Mouse (Mus musculus): ENCODE measurements around the gene Slc44a2. TPM values are rescaled to one million over a fixed set of nuclear protein-coding genes. Genes with fewer than 3 reads are reported as not detected.

Slc44a2 gene
- polyA plus RNA-seq, 1 experiment, result 173 TPM

GRCm38 (mm10) chr9:21274336-21274735, 46.2 kb upstream of the Slc44a2 start:
- TF ChIP-seq MYOG (IDR thresholded peaks at IDR 0.05; ENCODE audit: control insufficient read depth in 1 of 3, insufficient read depth in 1 of 3, insufficient read length in 2 of 3, low read depth in 2 of 3) (no peak), POLR2A (IDR thresholded peaks at IDR 0.05; ENCODE audit: insufficient read length, low read depth) (no peak), USF1 (IDR thresholded peaks at IDR 0.05; ENCODE audit: low read depth) (no peak), MAX (IDR thresholded peaks at IDR 0.05; ENCODE audit: low read depth) (no peak), TCF12 (IDR thresholded peaks at IDR 0.05; ENCODE audit: insufficient read depth, poor library complexity, severe bottlenecking) (no peak), POLR2AphosphoS2 (IDR thresholded peaks at IDR 0.05; ENCODE audit: insufficient read length, low read depth) (no peak), TCF3 (IDR thresholded peaks at IDR 0.05; ENCODE audit: insufficient read length, low read depth) (no peak), E2F4 (IDR thresholded peaks at IDR 0.05; ENCODE audit: insufficient read depth) (no peak), REST (IDR thresholded peaks at IDR 0.05; ENCODE audit: insufficient read depth, insufficient read length) (no peak), CEBPB (IDR thresholded peaks at IDR 0.05; ENCODE audit: insufficient read depth, poor library complexity, severe bottlenecking) (no peak), MYOD1 (IDR thresholded peaks at IDR 0.05; ENCODE audit: control insufficient read depth in 1 of 3, insufficient read length in 2 of 3, low read depth in 2 of 3) (no peak), SRF (IDR thresholded peaks at IDR 0.05; ENCODE audit: control insufficient read depth, insufficient read length, low read depth) (no peak)
- Histone ChIP-seq H3K27me3 (ENCODE audit: control insufficient read depth, insufficient read depth, insufficient read length) (no peaks in the 10 kb centered on the region), H3K4me3 (no peak overlapping the region), H3K36me3 (ENCODE audit: control insufficient read depth, insufficient read depth) (peaks cover 27% of the 10 kb centered on the region), H3ac (ENCODE audit: control insufficient read depth, insufficient read length) (no peak overlapping the region), H3K79me2 (ENCODE audit: control insufficient read depth, insufficient read depth) (no peaks in the 10 kb centered on the region), H3K4me2 (ENCODE audit: low read depth) (no peak overlapping the region)

- Histone ChIP-seq H3K27me3 (ENCODE audit: control insufficient read depth, insufficient read depth, insufficient read length) (no peaks in the 10 kb centered on the region), H3K36me3 (ENCODE audit: control insufficient read depth, insufficient read depth) (peaks cover 34% of the 10 kb centered on the region), H3K4me2 (ENCODE audit: low read depth) (no peak overlapping the region), H3K4me3 (no peak overlapping the region), H3ac (ENCODE audit: control insufficient read depth, insufficient read length) (no peak overlapping the region), H3K79me2 (ENCODE audit: control insufficient read depth, insufficient read depth) (no peaks in the 10 kb centered on the region)
- no peak for TF ChIP-seq TCF12 (IDR thresholded peaks at IDR 0.05; ENCODE audit: insufficient read depth, poor library complexity, severe bottlenecking)
- TF ChIP-seq REST (IDR thresholded peaks at IDR 0.05; ENCODE audit: insufficient read depth, insufficient read length), result no peak
- TF ChIP-seq POLR2A (IDR thresholded peaks at IDR 0.05; ENCODE audit: insufficient read length, low read depth), result no peak
- no peak for TF ChIP-seq SRF (IDR thresholded peaks at IDR 0.05; ENCODE audit: control insufficient read depth, insufficient read length, low read depth)
- no peak for TF ChIP-seq TCF3 (IDR thresholded peaks at IDR 0.05; ENCODE audit: insufficient read length, low read depth)
- TF ChIP-seq POLR2AphosphoS2 (IDR thresholded peaks at IDR 0.05; ENCODE audit: insufficient read length, low read depth), result peak; percentile 71
Observed at GRCm38 (mm10) chr9:21275013-21275710, 45.3 kb upstream of the Slc44a2 start.

- H3K79me2 ChIP-seq (ENCODE audit: control insufficient read depth, insufficient read depth), result no peaks in the 10 kb centered on the region
- no peak overlapping the region for H3ac ChIP-seq (ENCODE audit: control insufficient read depth, insufficient read length)
- H3K4me2 ChIP-seq (ENCODE audit: low read depth), result no peak overlapping the region
- H3K4me3 ChIP-seq, result no peak overlapping the region
- TF ChIP-seq MAX (IDR thresholded peaks at IDR 0.05; ENCODE audit: low read depth) (no peak), TCF3 (IDR thresholded peaks at IDR 0.05; ENCODE audit: insufficient read length, low read depth) (no peak), E2F4 (IDR thresholded peaks at IDR 0.05; ENCODE audit: insufficient read depth) (no peak), MYOD1 (IDR thresholded peaks at IDR 0.05; ENCODE audit: control insufficient read depth in 1 of 3, insufficient read length in 2 of 3, low read depth in 2 of 3) (no peak), POLR2AphosphoS2 (IDR thresholded peaks at IDR 0.05; ENCODE audit: insufficient read length, low read depth) (no peak), SRF (IDR thresholded peaks at IDR 0.05; ENCODE audit: control insufficient read depth, insufficient read length, low read depth) (no peak), USF1 (IDR thresholded peaks at IDR 0.05; ENCODE audit: low read depth) (no peak), MYOG (IDR thresholded peaks at IDR 0.05; ENCODE audit: control insufficient read depth in 1 of 3, insufficient read depth in 1 of 3, insufficient read length in 2 of 3, low read depth in 2 of 3) (no peak), REST (IDR thresholded peaks at IDR 0.05; ENCODE audit: insufficient read depth, insufficient read length) (no peak)
- H3K27me3 ChIP-seq (ENCODE audit: control insufficient read depth, insufficient read depth, insufficient read length), result no peaks in the 10 kb centered on the region
- H3K36me3 ChIP-seq (ENCODE audit: control insufficient read depth, insufficient read depth), result peaks cover 35% of the 10 kb centered on the region
Observed at GRCm38 (mm10) chr9:21275727-21276126, 44.8 kb upstream of the Slc44a2 start.

- Histone ChIP-seq H3K4me3 (no peak overlapping the region), H3ac (ENCODE audit: control insufficient read depth, insufficient read length) (no peak overlapping the region), H3K4me2 (ENCODE audit: low read depth) (no peak overlapping the region), H3K79me2 (ENCODE audit: control insufficient read depth, insufficient read depth) (no peaks in the 10 kb centered on the region), H3K27me3 (ENCODE audit: control insufficient read depth, insufficient read depth, insufficient read length) (no peaks in the 10 kb centered on the region), H3K36me3 (ENCODE audit: control insufficient read depth, insufficient read depth) (peaks cover 38% of the 10 kb centered on the region)
- TF ChIP-seq USF1 (IDR thresholded peaks at IDR 0.05; ENCODE audit: low read depth) (no peak), POLR2A (IDR thresholded peaks at IDR 0.05; ENCODE audit: insufficient read length, low read depth) (no peak), SRF (IDR thresholded peaks at IDR 0.05; ENCODE audit: control insufficient read depth, insufficient read length, low read depth) (no peak), E2F4 (IDR thresholded peaks at IDR 0.05; ENCODE audit: insufficient read depth) (no peak), CEBPB (IDR thresholded peaks at IDR 0.05; ENCODE audit: insufficient read depth, poor library complexity, severe bottlenecking) (no peak), TCF12 (IDR thresholded peaks at IDR 0.05; ENCODE audit: insufficient read depth, poor library complexity, severe bottlenecking) (no peak), MYOG (IDR thresholded peaks at IDR 0.05; ENCODE audit: control insufficient read depth in 1 of 3, insufficient read depth in 1 of 3, insufficient read length in 2 of 3, low read depth in 2 of 3) (no peak), MAX (IDR thresholded peaks at IDR 0.05; ENCODE audit: low read depth) (no peak), POLR2AphosphoS2 (IDR thresholded peaks at IDR 0.05; ENCODE audit: insufficient read length, low read depth) (no peak), REST (IDR thresholded peaks at IDR 0.05; ENCODE audit: insufficient read depth, insufficient read length) (no peak), MYOD1 (IDR thresholded peaks at IDR 0.05; ENCODE audit: control insufficient read depth in 1 of 3, insufficient read length in 2 of 3, low read depth in 2 of 3) (no peak), TCF3 (IDR thresholded peaks at IDR 0.05; ENCODE audit: insufficient read length, low read depth) (no peak)
Observed at GRCm38 (mm10) chr9:21276307-21276706, 44.2 kb upstream of the Slc44a2 start.

Measured in myocyte (in vitro differentiated cells).